Mouse (Mus musculus) liver, adult 2 months (tissue): ENCODE results near the gene Sgf29.

ENCODE experiments used
- CTCF ChIP-seq: fragments of 200-500 bp; IDR thresholded peaks from 2 replicates; pipeline ENCODE4 v1.5.1; 2011; ENCODE audit warnings: low read depth, low read length, control low read depth
- POLR2A ChIP-seq: fragments of 200-500 bp; IDR thresholded peaks from 2 replicates; pipeline ENCODE4 v1.6.1; 2011; ENCODE audit warnings: low read length, control low read depth; ENCODE audit not compliant: insufficient read depth; ENCODE audit errors: extremely low read depth

GRCm38 (mm10) chr7:126665269-126665668, 16.2 kb downstream of the Sgf29 start:
- TF ChIP-seq POLR2A = no peak
- TF ChIP-seq CTCF = no peak
